Mouse (Mus musculus) megakaryocyte progenitor cell, adult 5-6 weeks (primary cell): ENCODE results near the gene Olfr279. TPM values are rescaled to one million over a fixed set of nuclear protein-coding genes. Genes with fewer than 3 reads are reported as not detected.

ENCODE experiments used
- ATAC-seq: replicated peaks from 2 replicates; pipeline ENCODE4 v1.8.0; 2016; ENCODE audit warnings: mild to moderate bottlenecking, moderate TSS enrichment, inconsistent platforms; ENCODE audit not compliant: poor library complexity
- total RNA-seq, 2 experiments: library from RNA; stranded (forward) in 1 of 2; stranded (reverse) in 1 of 2; fragments of 157-497, 149-512 nt in 1 of 2; fragments of 200-1000 nt in 1 of 2; gene quantifications; 2 replicates each; pipeline versions ENCODE4 v1.2.3 to v1.2.4; 2015 to 2017

Olfr279 gene
- total RNA-seq, 2 experiments from 2014 or later = not detected

- peak; percentile 92 for ATAC-seq
These were observed 48.9 kb downstream of the Olfr279 start for GRCm38 (mm10) chr15:98541064-98541463.

- ATAC-seq = no peak
These were observed 51.1 kb downstream of the Olfr279 start for GRCm38 (mm10) chr15:98543341-98543740.

GRCm38 (mm10) chr15:98545151-98545550, 52.9 kb downstream of the Olfr279 start:
- no peak for ATAC-seq

GRCm38 (mm10) chr15:98546843-98547242, 54.6 kb downstream of the Olfr279 start:
- no peak for ATAC-seq

Other genes with a start within 250 kb of the Olfr279 start
- gene H1fnt, start 235.1 kb upstream of the Olfr279 start, total RNA-seq (2015) = not detected in 2 replicates
- not detected in 2 replicates for gene H1fnt, start 235.1 kb upstream of the Olfr279 start, total RNA-seq (2017)
- not detected in 2 replicates for gene Zfp641, start 196.2 kb upstream of the Olfr279 start, total RNA-seq (2015)
- gene Zfp641, start 196.2 kb upstream of the Olfr279 start, total RNA-seq (2017) = not detected in 2 replicates
- gene Olfr285, start 175.0 kb upstream of the Olfr279 start, total RNA-seq (2015) = not detected in 2 replicates
- gene Olfr285, start 175.0 kb upstream of the Olfr279 start, total RNA-seq (2017) = not detected in 2 replicates
- gene Olfr284, start 151.4 kb upstream of the Olfr279 start, total RNA-seq (2015) = not detected in 2 replicates
- gene Olfr284, start 151.4 kb upstream of the Olfr279 start, total RNA-seq (2017) = not detected in 2 replicates
- gene Olfr283, start 111.5 kb upstream of the Olfr279 start, total RNA-seq (2015) = not detected in 2 replicates
- not detected in 2 replicates for gene Olfr283, start 111.5 kb upstream of the Olfr279 start, total RNA-seq (2017)
- not detected in 2 replicates for gene Olfr282, start 61.2 kb upstream of the Olfr279 start, total RNA-seq (2015)
- not detected in 2 replicates for gene Olfr282, start 61.2 kb upstream of the Olfr279 start, total RNA-seq (2017)
- not detected in 2 replicates for gene Olfr281, start 39.8 kb upstream of the Olfr279 start, total RNA-seq (2015)
- gene Olfr281, start 39.8 kb upstream of the Olfr279 start, total RNA-seq (2017) = not detected in 2 replicates
- gene OR5BS1P, start 22.5 kb upstream of the Olfr279 start, total RNA-seq (2015) = not detected in 2 replicates
- not detected in 2 replicates for gene OR5BS1P, start 22.5 kb upstream of the Olfr279 start, total RNA-seq (2017)
- gene Lalba, start 9.7 kb upstream of the Olfr279 start, total RNA-seq (2015) = not detected in 2 replicates
- gene Lalba, start 9.7 kb upstream of the Olfr279 start, total RNA-seq (2017) = not detected in 2 replicates
- gene Kansl2, start 41.9 kb downstream of the Olfr279 start, total RNA-seq (2015) = 65.7 and 68.6 TPM in 2 replicates
- gene Kansl2, start 41.9 kb downstream of the Olfr279 start, total RNA-seq (2017) = 60.1 and 62.8 TPM in 2 replicates
- gene Ccnt1, start 78.5 kb downstream of the Olfr279 start, total RNA-seq (2015) = 47.1 and 57.8 TPM in 2 replicates
- 54.1 and 62.5 TPM in 2 replicates for gene Ccnt1, start 78.5 kb downstream of the Olfr279 start, total RNA-seq (2017)
- gene 4930415O20Rik, start 78.6 kb downstream of the Olfr279 start, total RNA-seq (2015) = not detected in 2 replicates
- gene 4930415O20Rik, start 78.6 kb downstream of the Olfr279 start, total RNA-seq (2017) = not detected in 2 replicates
- 2.2 and 3.1 TPM in 2 replicates for gene Adcy6, start 117.7 kb downstream of the Olfr279 start, total RNA-seq (2015)
- gene Adcy6, start 117.7 kb downstream of the Olfr279 start, total RNA-seq (2017) = 6.7 and 7.7 TPM in 2 replicates
- gene Cacnb3, start 138.4 kb downstream of the Olfr279 start, total RNA-seq (2015) = not detected in 2 replicates
- not detected in 2 replicates for gene Cacnb3, start 138.4 kb downstream of the Olfr279 start, total RNA-seq (2017)
- 22.1 and 25.0 TPM in 2 replicates for gene Ddx23, start 170.5 kb downstream of the Olfr279 start, total RNA-seq (2015)
- 88.0 and 121 TPM in 2 replicates for gene Ddx23, start 170.5 kb downstream of the Olfr279 start, total RNA-seq (2017)
- 1.1 and 1.7 TPM in 2 replicates for gene Rnd1, start 185.1 kb downstream of the Olfr279 start, total RNA-seq (2015)
- gene Rnd1, start 185.1 kb downstream of the Olfr279 start, total RNA-seq (2017) = 3.3 and 3.5 TPM in 2 replicates
- gene Ccdc65, start 215.8 kb downstream of the Olfr279 start, total RNA-seq (2015) = not detected in 2 replicates
- not detected in 2 replicates for gene Ccdc65, start 215.8 kb downstream of the Olfr279 start, total RNA-seq (2017)
- gene Fkbp11, start 235.8 kb downstream of the Olfr279 start, total RNA-seq (2015) = 45.2 and 50.0 TPM in 2 replicates
- gene Fkbp11, start 235.8 kb downstream of the Olfr279 start, total RNA-seq (2017) = 35.5 and 62.3 TPM in 2 replicates